Mouse (Mus musculus) kidney, postnatal 0 days (tissue): Measurements from ENCODE around the gene Leng9. TPM values are rescaled to one million over a fixed set of nuclear protein-coding genes. Genes with fewer than 3 reads are reported as not detected.
"Not testable (repeated sequence)": the region's sequence is repeated elsewhere in the genome, so short reads cannot be mapped to it uniquely, and the experiment has no call there.

Experiments used
- ATAC-seq: fragments of 200-750 bp; cut with Nextera tagmentation; replicated peaks from 2 replicates; pipeline ENCODE4 v1.8.0; 2017; ENCODE audit warnings: low read depth, moderate number of reproducible peaks, moderate TSS enrichment, moderate library complexity; ENCODE audit not compliant: low FRiP score
- DNase-seq: peaks from one replicate; pipeline ENCODE4 v3.0.0-alpha.2; 2016; ENCODE audit warnings: low spot score
- H3K27ac ChIP-seq: fragments of 300-500 bp; sonication (generic); 2 replicates; pipeline ENCODE4 v1.5.1; 2014; ENCODE audit warnings: mild to moderate bottlenecking
- H3K27me3 ChIP-seq: fragments of 300-500 bp; sonication (generic); 2 replicates; pipeline ENCODE4 v1.6.1; 2014; ENCODE audit warnings: low read length, mixed read lengths; ENCODE audit not compliant: insufficient read depth
- H3K36me3 ChIP-seq: fragments of 300-500 bp; sonication (generic); 2 replicates; pipeline ENCODE4 v1.6.1; 2014; ENCODE audit warnings: low read length, mixed read lengths; ENCODE audit not compliant: insufficient read depth
- H3K4me1 ChIP-seq: fragments of 300-500 bp; sonication (generic); replicated peaks from 2 replicates; pipeline ENCODE4 v1.6.1; 2014; ENCODE audit warnings: antibody characterized with exemption, low read length, mixed read lengths; ENCODE audit not compliant: insufficient read depth
- H3K4me2 ChIP-seq: fragments of 300-500 bp; sonication (generic); 2 replicates; pipeline ENCODE4 v1.6.1; 2014; ENCODE audit warnings: mild to moderate bottlenecking, low read length, moderate library complexity, mixed read lengths
- H3K4me3 ChIP-seq: fragments of 300-500 bp; sonication (generic); replicated peaks from 2 replicates; pipeline ENCODE4 v1.5.1; 2014; ENCODE audit warnings: low read depth, low read length
- H3K9ac ChIP-seq: fragments of 300-500 bp; sonication (generic); 2 replicates; pipeline ENCODE4 v1.6.1; 2014; ENCODE audit warnings: low read depth, low read length
- H3K9me3 ChIP-seq: fragments of 300-500 bp; sonication (generic); replicated peaks from 2 replicates; pipeline ENCODE4 v1.6.1; 2016; ENCODE audit warnings: low read length, inconsistent platforms, mixed read lengths
- CTCF ChIP-seq: IDR thresholded peaks from 2 replicates; pipeline ENCODE4 v1.5.1; 2016; ENCODE audit warnings: antibody characterized with exemption, low read depth, mild to moderate bottlenecking, moderate library complexity
- WGBS: fragments of 180-500 bp; shearing (Covaris S2); extraction: QIAGEN DNeasy Blood & Tissue Kit; methylation state at CpG from one replicate; pipeline ENCODE4 v1.1.7; 2014; 5-methylcytosine and 5-hydroxymethylcytosine counted together
- polyA plus RNA-seq: library from polyadenylated mRNA; unstranded; fragments of >200 nt; fragmentation: Nextera tagmentation; extraction: Ambion mirVana; gene quantifications from 2 replicates; pipeline ENCODE4 v1.2.1, GENCODE M21; 2015

The Leng9 gene
- polyA plus RNA-seq, 1 experiment from 2014 or later = 4.1 TPM

DNA sequence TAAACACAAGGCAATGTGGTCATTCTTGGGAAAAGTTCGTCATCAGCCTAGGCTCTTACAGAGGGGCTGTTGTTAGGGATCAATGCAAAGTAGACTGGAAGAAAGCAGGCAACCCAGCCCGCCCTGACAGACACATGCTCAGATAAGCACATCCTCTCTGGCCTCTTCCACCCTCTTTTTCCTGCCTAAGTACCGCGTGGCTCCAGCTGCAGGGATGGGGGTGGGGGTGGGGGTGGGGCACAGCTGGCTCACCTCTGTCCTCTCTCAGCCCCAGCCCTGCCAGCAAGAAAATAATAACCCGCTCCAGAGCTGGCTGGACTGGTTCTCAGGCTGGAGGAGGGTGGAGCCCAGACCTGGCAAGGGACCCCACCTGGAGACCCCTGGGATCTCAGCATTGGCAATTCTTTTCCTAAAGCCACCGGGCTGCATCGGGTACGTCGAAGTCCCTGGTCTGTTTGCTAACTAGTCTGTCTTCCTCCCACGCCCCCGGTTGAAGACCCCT lies 13.4 kb upstream of the Leng9 start:
- Histone ChIP-seq H3K9me3 (no peaks in the 10 kb centered on the region), H3K4me2 (peak overlapping the region; percentile 60), H3K4me1 (peaks cover 3% of the 10 kb centered on the region; the same call in 1 of the 2 replicates), H3K36me3 (no peaks in the 10 kb centered on the region), H3K4me3 (peak overlapping the region; percentile 53), H3K27ac (peak overlapping the region; percentile 84), H3K27me3 (no peaks in the 10 kb centered on the region), H3K9ac (peak overlapping the region; percentile 53; the same call in 1 of the 2 replicates)
- ATAC-seq = peak; percentile 76
- WGBS = under 1% methylated on average over 11 of the region's 11 CpGs
- peak; percentile 42 for DNase-seq
- TF ChIP-seq CTCF = no peak

DNA sequence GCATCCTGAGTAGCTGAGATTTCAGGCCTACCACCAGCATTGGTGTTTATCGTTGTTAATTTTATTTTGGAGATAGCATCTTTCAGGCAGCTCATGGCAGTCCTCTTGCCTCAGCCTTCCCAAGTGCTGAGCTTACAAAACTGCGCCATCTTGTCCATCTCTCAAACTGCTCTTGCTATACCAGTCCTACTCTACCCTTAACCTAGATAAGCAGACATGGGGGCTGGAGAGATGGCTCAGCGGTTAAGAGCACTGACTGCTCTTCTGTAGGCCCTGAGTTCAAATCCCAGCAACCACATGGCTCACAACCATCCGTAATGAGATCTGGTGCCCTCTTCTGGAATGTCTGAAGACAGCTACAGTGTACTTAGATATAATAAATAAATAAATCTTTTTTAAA lies 11.4 kb upstream of the Leng9 start:
- ATAC-seq, H3K27ac ChIP-seq, H3K9ac ChIP-seq, H3K9me3 ChIP-seq, H3K4me3 ChIP-seq, H3K36me3 ChIP-seq, DNase-seq, H3K4me1 ChIP-seq, H3K4me2 ChIP-seq, H3K27me3 ChIP-seq: not testable (repeated sequence)
- 96% methylated on average over 4 of the region's 4 CpGs for WGBS

DNA sequence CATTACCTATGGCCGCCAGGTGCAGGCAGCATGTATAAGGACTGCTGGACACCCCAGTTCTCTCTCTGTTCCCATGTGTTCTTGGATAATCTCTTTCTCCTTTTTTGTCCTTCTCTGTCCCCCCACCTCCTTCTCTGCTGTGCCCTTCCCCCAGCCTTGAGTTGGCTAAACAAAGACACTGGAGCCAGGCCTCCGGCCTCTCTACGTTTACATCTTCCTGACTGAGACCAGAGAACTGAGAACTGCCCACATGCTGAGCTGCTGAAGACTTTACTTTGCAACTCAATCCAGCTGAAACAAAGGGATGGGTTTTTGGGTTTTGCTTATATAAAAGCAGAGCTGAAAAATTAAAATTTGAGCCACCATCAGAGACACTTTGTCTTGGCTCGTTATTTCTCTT lies 4.8 kb upstream of the Leng9 start:
- no peak for TF ChIP-seq CTCF
- Histone ChIP-seq H3K4me3 (no peak overlapping the region), H3K9me3 (no peaks in the 10 kb centered on the region), H3K4me2 (no peak overlapping the region), H3K27me3 (no peaks in the 10 kb centered on the region), H3K36me3 (no peaks in the 10 kb centered on the region), H3K27ac (no peak overlapping the region), H3K4me1 (peaks cover 10% of the 10 kb centered on the region; the same call in 1 of the 2 replicates), H3K9ac (no peak overlapping the region)
- DNase-seq (no peak), ATAC-seq (no peak)
- 60% methylated on average over 4 of the region's 4 CpGs for WGBS

DNA sequence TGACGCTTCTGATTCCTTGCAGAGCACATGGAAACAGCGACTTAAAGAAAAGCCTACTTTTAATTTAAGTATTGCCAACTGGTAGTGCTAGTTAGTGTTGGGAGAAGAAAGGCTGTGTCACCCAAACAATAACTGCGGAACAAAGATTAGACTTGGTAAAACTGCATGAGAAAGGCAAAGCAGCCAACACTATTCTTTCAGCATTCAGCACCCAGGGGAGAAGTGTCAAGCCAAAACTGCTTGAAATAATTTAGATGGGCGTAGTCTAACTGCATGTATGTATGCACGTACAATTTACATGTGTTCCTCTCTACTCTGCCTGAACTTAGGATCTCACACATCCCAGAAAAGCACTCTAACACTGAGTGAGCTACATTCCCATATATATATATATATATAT lies 4.2 kb upstream of the Leng9 start:
- H3K27me3 ChIP-seq = no peaks in the 10 kb centered on the region
- no peak for TF ChIP-seq CTCF
- no peak overlapping the region for H3K9ac ChIP-seq
- no peak overlapping the region for H3K4me2 ChIP-seq
- 89% methylated on average over 5 of the region's 5 CpGs for WGBS
- ATAC-seq (no peak), DNase-seq (no peak)
- no peak overlapping the region for H3K4me3 ChIP-seq
- H3K36me3 ChIP-seq = no peaks in the 10 kb centered on the region
- H3K9me3 ChIP-seq = no peaks in the 10 kb centered on the region
- H3K4me1 ChIP-seq = peaks cover 11% of the 10 kb centered on the region; the same call in 1 of the 2 replicates
- no peak overlapping the region for H3K27ac ChIP-seq

DNA sequence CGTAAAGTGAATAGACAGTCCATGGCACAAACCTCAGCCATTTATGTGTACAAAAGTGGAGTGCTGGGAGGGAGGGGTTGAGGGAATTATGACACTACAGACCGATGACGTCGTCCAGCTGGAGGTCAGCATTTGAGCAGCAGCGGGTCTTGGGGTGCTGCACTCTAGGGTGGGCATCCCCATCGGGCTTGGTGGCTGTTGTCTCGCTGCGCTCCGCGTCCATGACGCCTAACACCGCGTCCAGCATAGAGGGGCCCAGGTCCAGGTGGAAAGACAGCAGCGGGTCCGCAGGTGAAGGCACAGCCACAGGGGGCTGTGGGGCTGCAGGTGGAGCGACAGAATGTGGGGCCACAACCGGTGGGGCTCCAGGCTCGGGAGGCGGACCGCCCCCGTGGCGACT lies 1.1 kb upstream of the Leng9 start:
- no peak overlapping the region for H3K4me3 ChIP-seq
- WGBS = 28% methylated on average over 22 of the region's 22 CpGs

DNA sequence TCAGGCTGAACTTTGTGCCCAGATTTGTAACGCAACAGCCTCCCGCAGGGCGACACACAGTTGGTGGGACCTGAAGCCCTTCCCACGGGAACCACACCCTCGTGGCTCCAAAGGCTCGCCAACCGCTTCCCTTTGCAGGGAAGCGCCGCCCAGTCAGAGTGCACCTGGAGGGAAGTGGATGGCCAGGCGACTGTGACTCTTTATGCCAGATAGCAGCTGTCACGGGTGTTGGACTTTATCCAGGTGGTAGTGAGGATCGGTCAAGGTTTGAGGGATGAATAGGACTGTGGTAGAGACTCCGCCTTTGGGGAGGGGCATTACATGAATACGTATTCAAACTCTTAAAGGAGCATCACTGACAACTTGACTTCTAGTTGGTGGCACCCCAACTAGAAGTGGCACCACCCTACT lies 642 bp upstream of the Leng9 start:
- no peak for TF ChIP-seq CTCF
- Histone ChIP-seq H3K4me1 (peaks cover 20% of the 10 kb centered on the region), H3K27me3 (no peaks in the 10 kb centered on the region), H3K9ac (peak overlapping the region; percentile 44; the same call in 1 of the 2 replicates), H3K4me3 (peak overlapping the region; percentile 56), H3K4me2 (peak overlapping the region; percentile 92), H3K9me3 (no peaks in the 10 kb centered on the region), H3K27ac (peak overlapping the region; percentile 97; the same call in 1 of the 2 replicates), H3K36me3 (peaks cover 18% of the 10 kb centered on the region)
- peak; percentile 44 for DNase-seq
- 12% methylated on average over 14 of the region's 14 CpGs for WGBS
- peak; percentile 62 for ATAC-seq

More for the DNA sequence above, 1.1 kb upstream of the Leng9 start:
- TF ChIP-seq CTCF = no peak
- no peak for DNase-seq
- no peak for ATAC-seq
- Histone ChIP-seq H3K27me3 (no peaks in the 10 kb centered on the region), H3K36me3 (peaks cover 15% of the 10 kb centered on the region), H3K4me2 (peak overlapping the region; percentile 92), H3K9me3 (no peaks in the 10 kb centered on the region), H3K27ac (no peak overlapping the region), H3K9ac (no peak overlapping the region), H3K4me1 (peaks cover 20% of the 10 kb centered on the region)
